Mouse (Mus musculus): Measurements from ENCODE around the gene Kalrn.

The Kalrn gene

GRCm38 (mm10) chr16:34557891-34558290, 15.4 kb downstream of the Kalrn start:
- DNase-seq (ENCODE audit: low spot score in 2 of 2): no peak

GRCm38 (mm10) chr16:34552731-34553130, 20.6 kb downstream of the Kalrn start:
- DNase-seq (ENCODE audit: low spot score in 2 of 2): no peak

GRCm38 (mm10) chr16:34549470-34549999, 23.8 kb downstream of the Kalrn start:
- DNase-seq (ENCODE audit: low spot score in 2 of 2): no peak

- DNase-seq (ENCODE audit: low spot score in 2 of 2): no peak
These were observed 26.4 kb downstream of the Kalrn start for GRCm38 (mm10) chr16:34546805-34547509.

GRCm38 (mm10) chr16:34543754-34544153, 29.6 kb downstream of the Kalrn start:
- no peak for DNase-seq (ENCODE audit: low spot score in 2 of 2)

- no peak for DNase-seq (ENCODE audit: low spot score in 2 of 2)
These were observed 31.0 kb downstream of the Kalrn start for GRCm38 (mm10) chr16:34542341-34542740.

GRCm38 (mm10) chr16:34538679-34539185, 34.6 kb downstream of the Kalrn start:
- DNase-seq (ENCODE audit: low spot score in 2 of 2): no peak

GRCm38 (mm10) chr16:34536300-34536699, 37.0 kb downstream of the Kalrn start:
- no peak for DNase-seq (ENCODE audit: low spot score in 2 of 2)

GRCm38 (mm10) chr16:34535135-34535534, 38.2 kb downstream of the Kalrn start:
- peak in 1 of 2 experiments; percentile 26 for DNase-seq (ENCODE audit: low spot score in 2 of 2)

GRCm38 (mm10) chr16:34531506-34531905, 41.8 kb downstream of the Kalrn start:
- no peak for DNase-seq (ENCODE audit: low spot score in 2 of 2)

GRCm38 (mm10) chr16:34530029-34530428, 43.3 kb downstream of the Kalrn start:
- DNase-seq (ENCODE audit: low spot score in 2 of 2): no peak

- DNase-seq (ENCODE audit: low spot score in 2 of 2): no peak
These were observed 44.9 kb downstream of the Kalrn start for GRCm38 (mm10) chr16:34528234-34528983.

- no peak for DNase-seq (ENCODE audit: low spot score in 2 of 2)
These were observed 47.0 kb downstream of the Kalrn start for GRCm38 (mm10) chr16:34526378-34526777.

- DNase-seq (ENCODE audit: low spot score in 2 of 2): no peak
These were observed 47.5 kb downstream of the Kalrn start for GRCm38 (mm10) chr16:34525866-34526265.

- no peak for DNase-seq (ENCODE audit: low spot score in 2 of 2)
These were observed 48.1 kb downstream of the Kalrn start for GRCm38 (mm10) chr16:34525205-34525604.

- no peak for DNase-seq (ENCODE audit: low spot score in 2 of 2)
These were observed 52.3 kb downstream of the Kalrn start for GRCm38 (mm10) chr16:34521061-34521460.

- DNase-seq (ENCODE audit: low spot score in 2 of 2): no peak
These were observed 56.4 kb downstream of the Kalrn start for GRCm38 (mm10) chr16:34516891-34517398.

GRCm38 (mm10) chr16:34515485-34515884, 57.8 kb downstream of the Kalrn start:
- DNase-seq (ENCODE audit: low spot score in 2 of 2): no peak

- peak in 1 of 2 experiments; percentile 41 for DNase-seq (ENCODE audit: low spot score in 2 of 2)
These were observed 59.3 kb downstream of the Kalrn start for GRCm38 (mm10) chr16:34513956-34514593.

- DNase-seq (ENCODE audit: low spot score in 2 of 2): no peak
These were observed 61.0 kb downstream of the Kalrn start for GRCm38 (mm10) chr16:34512326-34512725.

- DNase-seq (ENCODE audit: low spot score in 2 of 2): no peak
These were observed 65.2 kb downstream of the Kalrn start for GRCm38 (mm10) chr16:34508125-34508524.

GRCm38 (mm10) chr16:34506048-34506447, 67.3 kb downstream of the Kalrn start:
- DNase-seq (ENCODE audit: low spot score in 2 of 2): no peak

Measured in heart, adult 9 months (tissue).